Mouse (Mus musculus) small intestine, adult 2 months (tissue): ENCODE measurements around the gene Rab34.

Experiments used
- CTCF ChIP-seq: fragments of 200-500 bp; IDR thresholded peaks from 2 replicates; pipeline ENCODE4 v1.5.1; 2012; ENCODE audit warnings: low read depth, mild to moderate bottlenecking, control low read depth, inconsistent platforms, low read length, moderate library complexity, mixed read lengths; ENCODE audit not compliant: insufficient replicate concordance, insufficient read length; ENCODE audit errors: extremely low read depth
- POLR2A ChIP-seq: fragments of 200-500 bp; IDR thresholded peaks from 2 replicates; pipeline ENCODE4 v1.6.1; 2012; ENCODE audit warnings: low read depth, mild to moderate bottlenecking, control low read depth, inconsistent platforms, low read length, moderate library complexity

- TF ChIP-seq CTCF (no peak), POLR2A (no peak)
Observed at GRCm38 (mm10) chr11:78160171-78160570, 28.1 kb upstream of the Rab34 start.
